Comparison of ENCODE assay signal across 8 mouse cellular contexts in the genomic region with DNA sequence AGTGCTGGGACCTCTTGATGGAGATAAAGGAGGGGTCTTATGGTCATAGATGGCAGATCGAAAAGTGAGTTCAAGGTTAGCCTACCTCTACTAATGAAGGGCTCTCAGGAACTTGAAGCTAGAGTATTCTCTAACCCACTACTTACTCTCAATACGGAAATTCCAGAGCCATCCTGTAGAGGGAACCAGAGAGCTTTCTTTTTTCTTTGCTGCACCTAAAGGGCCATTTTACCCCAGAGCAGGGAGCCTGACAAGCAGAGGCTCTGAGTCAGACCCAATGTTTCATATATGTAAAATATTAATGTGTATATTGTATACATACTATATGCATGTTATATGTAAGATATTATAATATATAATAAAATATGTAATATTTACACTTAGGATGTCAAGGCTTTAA.
DNase-seq lines count a peak whose midpoint lies in the region; ATAC-seq and TF ChIP-seq lines count a peak whose summit lies in the region.

No protein-coding gene starts in this region.

- ATAC-seq in hindbrain, embryonic 16.5 days: peak; percentile 72; the same call in 1 of the 2 replicates
- ATAC-seq in erythroblast, adult 5-6 weeks (replicated peaks; ENCODE audit: low FRiP score, poor library complexity, severe bottlenecking): no peak

- DNase-seq in ovary, postnatal 10 days (ENCODE audit: low spot score): peak; percentile 21
- no peak for DNase-seq in ovary, adult 18-20 months (ENCODE audit: low spot score)
- peak; percentile 24 for DNase-seq in adrenal gland, adult 8-10 months
- peak; percentile 83 for DNase-seq in left cerebral cortex, postnatal 14 days (ENCODE audit: low spot score in 2 of 2)
- DNase-seq in retina, embryonic 14.5 days (ENCODE audit: low spot score): peak; percentile 90

- H3K36me3 ChIP-seq in hindbrain, embryonic 16.5 days (ENCODE audit: control insufficient read depth, insufficient read depth, low read length): no peaks in the 10 kb centered on the region

- TF ChIP-seq CTCF in cortical plate, adult 2 months (IDR thresholded peaks at IDR 0.05; ENCODE audit: extremely low read depth, insufficient read depth, low read length): peak; percentile 65

- no peaks in the 10 kb centered on the region for H3K27me3 ChIP-seq in hindbrain, embryonic 16.5 days (replicated peaks; ENCODE audit: control insufficient read depth, insufficient read depth, low read length)

- no peaks in the 10 kb centered on the region for H3K9me3 ChIP-seq in hindbrain, embryonic 16.5 days (ENCODE audit: control insufficient read depth, low read length)

- 21% methylated on average over 2 of the region's 2 CpGs for WGBS in hindbrain, embryonic 16.5 days

- TF ChIP-seq POLR2A in cortical plate, adult 2 months (IDR thresholded peaks at IDR 0.05; ENCODE audit: extremely low read depth, insufficient read depth, low read length): no peak

- no peak overlapping the region for H3K9ac ChIP-seq in hindbrain, embryonic 16.5 days (ENCODE audit: low read depth, low read length)

- no peak overlapping the region for H3K4me3 ChIP-seq in cortical plate, adult 2 months (ENCODE audit: insufficient read depth, low read length)
- H3K4me3 ChIP-seq in hindbrain, embryonic 16.5 days (ENCODE audit: low read length): no peak overlapping the region

- H3K4me2 ChIP-seq in hindbrain, embryonic 16.5 days (ENCODE audit: low read length): no peak overlapping the region

- no peak overlapping the region for H3K27ac ChIP-seq in cortical plate, adult 2 months (ENCODE audit: insufficient read depth, low read length)
- H3K27ac ChIP-seq in hindbrain, embryonic 16.5 days (ENCODE audit: low read depth, low read length): no peak overlapping the region

- intact Hi-C loops in left cerebral cortex, postnatal 14 days (cut with DNase I): loop anchor here (2.0 to 10.0 kb wide), 3 partner anchors 202 to 474 kb away; no protein-coding TSS in a partner anchor

- H3K4me1 ChIP-seq in cortical plate, adult 2 months (ENCODE audit: control insufficient read depth, insufficient read depth, low read length): peaks cover 9% of the 10 kb centered on the region
- no peaks in the 10 kb centered on the region for H3K4me1 ChIP-seq in hindbrain, embryonic 16.5 days (ENCODE audit: control insufficient read depth, insufficient read depth, low read depth, low read length)
